Mouse (Mus musculus): ENCODE measurements around the gene Exoc7. TPM values are rescaled to one million over a fixed set of nuclear protein-coding genes. Genes with fewer than 3 reads are reported as not detected.

Gene Exoc7
- polyA plus RNA-seq, 1 experiment from 2014 or later = 63.5 TPM

- ATAC-seq (ENCODE audit: borderline replicate concordance, extremely low read depth, low FRiP score, low TSS enrichment) = no peak
- Histone ChIP-seq H3K27ac (no peak overlapping the region), H3K9me3 (no peaks in the 10 kb centered on the region), H3K4me1 (peaks cover 40% of the 10 kb centered on the region), H3K36me3 (no peaks in the 10 kb centered on the region), H3K9ac (0 out of 2 replicates have a peak overlapping the region, but pooled peaks have one; percentile 22), H3K27me3 (peaks cover 29% of the 10 kb centered on the region), H3K4me2 (peak overlapping the region; percentile 99), H3K4me3 (peak overlapping the region; percentile 66)
- 8% methylated on average over 26 of the region's 26 CpGs for WGBS
Measured at GRCm38 (mm10) chr11:116334417-116334782, 27.4 kb upstream of the Exoc7 start.

DNA sequence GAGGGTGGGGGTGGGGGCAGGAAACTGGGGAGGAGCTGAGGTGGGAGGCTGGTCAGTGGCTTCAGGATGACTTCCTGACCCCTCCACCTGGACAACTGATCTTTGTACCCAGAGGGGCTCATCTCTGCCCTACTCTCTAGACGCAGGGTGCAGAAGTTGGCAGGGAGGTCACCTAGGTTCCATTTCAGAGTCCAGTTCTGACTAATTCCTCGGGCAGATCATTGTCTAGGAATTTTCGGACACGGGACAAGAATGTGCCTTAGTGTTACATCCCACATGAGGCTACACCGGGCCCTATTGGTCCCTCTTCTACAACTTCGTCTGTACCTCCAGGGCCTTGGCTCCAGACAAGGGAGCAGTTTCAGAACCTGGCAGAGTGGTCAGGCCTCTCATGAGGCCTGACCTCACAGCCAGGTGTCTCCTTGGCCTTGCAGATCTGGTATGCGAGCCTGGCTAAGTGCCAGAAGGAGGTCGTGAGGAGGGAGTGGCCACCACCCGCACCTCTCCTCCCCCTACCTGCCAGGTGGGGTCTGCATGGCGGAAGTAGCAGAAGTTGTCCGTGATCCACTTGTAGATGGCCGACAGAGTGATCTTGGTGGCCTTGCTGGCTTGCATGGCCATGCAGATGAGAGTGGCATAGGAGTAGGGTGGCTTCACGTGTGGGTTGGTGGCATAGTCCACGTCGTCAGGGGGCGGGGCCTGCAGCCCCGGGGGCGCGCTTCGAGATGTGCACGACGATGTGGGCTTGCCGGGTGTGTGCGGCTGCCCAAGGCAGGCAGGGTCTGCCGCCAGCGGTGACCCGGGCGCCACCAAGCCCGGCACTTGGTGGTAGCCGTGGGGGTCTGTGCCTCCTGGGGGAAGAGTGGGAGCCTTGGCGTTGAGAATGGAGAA lies 26.7 kb upstream of the Exoc7 start:
- H3K27ac ChIP-seq = no peak overlapping the region

DNA sequence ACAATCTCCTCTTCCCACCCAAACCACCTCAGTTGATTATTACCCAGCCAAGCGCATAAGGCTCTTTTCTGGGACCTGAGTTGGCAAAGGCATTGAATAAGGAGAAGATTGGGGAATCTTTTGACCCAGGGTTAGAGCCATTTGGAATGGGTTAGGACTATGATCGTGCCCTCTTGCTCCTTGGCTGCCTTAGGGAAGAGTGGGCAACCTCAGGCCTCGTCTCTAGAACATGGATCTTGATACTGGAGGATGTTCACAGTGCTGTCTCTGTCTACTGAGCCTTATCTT lies 25.9 kb upstream of the Exoc7 start:
- Histone ChIP-seq H3K4me3 (no peak overlapping the region), H3K9me3 (no peaks in the 10 kb centered on the region), H3K9ac (no peak overlapping the region), H3K4me1 (peaks cover 45% of the 10 kb centered on the region), H3K27ac (no peak overlapping the region), H3K4me2 (no peak overlapping the region), H3K27me3 (peaks cover 29% of the 10 kb centered on the region), H3K36me3 (no peaks in the 10 kb centered on the region)
- ATAC-seq (ENCODE audit: borderline replicate concordance, extremely low read depth, low FRiP score, low TSS enrichment) = no peak
- WGBS = 83% methylated on average over 3 of the region's 3 CpGs

More for the DNA sequence above, 26.7 kb upstream of the Exoc7 start:
- Histone ChIP-seq H3K27me3 (peaks cover 29% of the 10 kb centered on the region), H3K36me3 (no peaks in the 10 kb centered on the region), H3K4me3 (peak overlapping the region; percentile 66), H3K9ac (no peak overlapping the region), H3K4me2 (peak overlapping the region; percentile 99), H3K9me3 (no peaks in the 10 kb centered on the region), H3K4me1 (peaks cover 45% of the 10 kb centered on the region)
- WGBS = 24% methylated on average over 31 of the region's 31 CpGs
- ATAC-seq (ENCODE audit: borderline replicate concordance, extremely low read depth, low FRiP score, low TSS enrichment) = no peak

DNA sequence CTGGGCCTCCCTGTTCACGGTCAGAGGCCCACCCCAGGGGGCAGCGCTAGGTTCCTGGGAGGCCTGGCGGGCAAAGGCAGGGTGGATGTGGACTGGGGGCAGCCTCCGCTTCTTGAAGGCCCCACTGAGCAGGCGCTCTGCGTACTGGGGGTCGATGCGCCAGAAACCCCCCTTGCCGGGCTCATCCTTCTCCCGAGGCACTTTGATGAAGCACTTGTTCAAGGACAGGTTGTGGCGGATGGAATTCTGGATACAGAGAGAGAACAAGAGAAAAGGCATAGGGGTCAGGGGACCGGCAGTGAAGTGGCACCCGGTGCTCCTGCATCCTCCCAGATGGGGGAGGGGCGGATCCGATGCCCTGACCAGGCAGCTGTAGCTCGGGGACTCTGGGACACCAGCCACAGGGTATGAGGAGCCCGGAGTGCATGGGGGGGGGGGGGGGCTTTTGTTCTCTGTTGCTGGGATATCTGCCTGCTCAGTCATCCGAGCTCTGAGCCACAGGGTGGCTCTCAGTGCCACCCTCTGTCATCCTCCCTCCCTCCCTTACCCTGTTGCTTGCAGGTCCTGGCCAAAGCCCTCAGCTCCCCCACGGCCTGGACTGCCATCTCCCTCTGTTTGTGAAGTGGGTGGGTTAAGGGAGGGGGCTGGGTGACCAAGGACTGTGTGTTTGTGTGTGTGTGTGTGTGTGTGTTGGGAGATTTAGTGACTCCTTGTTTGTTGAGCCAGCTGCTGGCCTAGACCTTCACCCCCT lies 25.4 kb upstream of the Exoc7 start:
- no peak overlapping the region for H3K4me2 ChIP-seq
- H3K4me3 ChIP-seq = no peak overlapping the region
- H3K4me1 ChIP-seq = peaks cover 45% of the 10 kb centered on the region
- H3K9ac ChIP-seq = 0 out of 2 replicates have a peak overlapping the region, but pooled peaks have one; percentile 13
- 38% methylated on average over 19 of the region's 19 CpGs for WGBS
- no peak for ATAC-seq (ENCODE audit: borderline replicate concordance, extremely low read depth, low FRiP score, low TSS enrichment)
- no peaks in the 10 kb centered on the region for H3K9me3 ChIP-seq
- peaks cover 29% of the 10 kb centered on the region for H3K27me3 ChIP-seq
- no peaks in the 10 kb centered on the region for H3K36me3 ChIP-seq
- no peak overlapping the region for H3K27ac ChIP-seq

- 60% methylated on average over 7 of the region's 7 CpGs for WGBS
- Histone ChIP-seq H3K4me2 (no peak overlapping the region), H3K4me1 (peaks cover 28% of the 10 kb centered on the region)
Measured at GRCm38 (mm10) chr11:116330211-116330518, 23.1 kb upstream of the Exoc7 start.

GRCm38 (mm10) chr11:116329314-116330210 lies 22.5 kb upstream of the Exoc7 start:
- Histone ChIP-seq H3K4me3 (no peak overlapping the region), H3K4me1 (peaks cover 21% of the 10 kb centered on the region)
- 55% methylated on average over 17 of the region's 18 CpGs for WGBS

More at GRCm38 (mm10) chr11:116330211-116330518, 23.1 kb upstream of the Exoc7 start:
- H3K27ac ChIP-seq = 0 out of 2 replicates have a peak overlapping the region, but pooled peaks have one; percentile 41
- no peaks in the 10 kb centered on the region for H3K36me3 ChIP-seq
- H3K4me3 ChIP-seq = no peak overlapping the region
- H3K9ac ChIP-seq = no peak overlapping the region
- peaks cover 25% of the 10 kb centered on the region for H3K27me3 ChIP-seq
- ATAC-seq (ENCODE audit: borderline replicate concordance, extremely low read depth, low FRiP score, low TSS enrichment) = no peak
- H3K9me3 ChIP-seq = no peaks in the 10 kb centered on the region

DNA sequence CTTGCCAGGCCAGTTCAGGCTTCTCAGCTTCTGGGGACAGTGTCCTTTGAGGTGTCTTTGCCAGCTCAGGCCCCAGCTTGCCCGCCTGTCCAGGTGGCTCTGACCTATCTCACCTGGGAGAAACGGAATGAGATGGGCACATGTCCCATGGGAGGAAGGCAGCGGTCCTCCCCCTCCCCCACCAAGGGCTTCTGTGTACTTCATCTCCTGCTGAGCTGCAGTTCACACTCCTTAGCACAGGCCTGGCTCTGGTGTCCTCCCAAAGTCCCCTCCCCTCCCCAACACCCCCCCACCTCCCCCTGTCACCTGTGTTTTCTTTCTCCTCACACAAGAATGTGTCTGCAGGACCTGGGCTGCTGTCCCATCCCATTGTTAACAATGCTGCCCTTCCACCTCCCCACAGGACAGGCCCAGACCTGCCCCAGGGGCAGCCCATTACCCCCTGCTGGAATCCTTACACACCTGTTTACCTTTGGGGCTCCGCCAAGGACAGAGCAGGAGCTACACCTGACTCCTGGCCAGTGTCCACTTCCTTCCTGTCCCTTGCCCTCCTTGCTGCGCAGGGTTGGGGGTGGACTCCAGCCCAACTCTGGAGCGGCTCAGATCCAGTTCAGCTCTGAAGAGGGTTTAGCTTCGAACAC lies 20.1 kb upstream of the Exoc7 start:
- H3K4me2 ChIP-seq = no peak overlapping the region
- H3K27ac ChIP-seq = no peak overlapping the region
- H3K4me1 ChIP-seq = peaks cover 13% of the 10 kb centered on the region
- no peaks in the 10 kb centered on the region; the same call in 1 of the 2 replicates for H3K27me3 ChIP-seq
- no peaks in the 10 kb centered on the region for H3K36me3 ChIP-seq
- H3K4me3 ChIP-seq = no peak overlapping the region
- 54% methylated on average over 7 of the region's 7 CpGs for WGBS
- no peak overlapping the region for H3K9ac ChIP-seq
- no peaks in the 10 kb centered on the region for H3K9me3 ChIP-seq
- peak; percentile 4; the same call in 1 of the 2 replicates for ATAC-seq (ENCODE audit: borderline replicate concordance, extremely low read depth, low FRiP score, low TSS enrichment)

More at GRCm38 (mm10) chr11:116329314-116330210, 22.5 kb upstream of the Exoc7 start:
- Histone ChIP-seq H3K9ac (no peak overlapping the region), H3K27ac (peak overlapping the region; percentile 41; the same call in 1 of the 2 replicates), H3K9me3 (no peaks in the 10 kb centered on the region), H3K27me3 (peaks cover 19% of the 10 kb centered on the region), H3K4me2 (no peak overlapping the region), H3K36me3 (no peaks in the 10 kb centered on the region)
- 0 out of 2 replicates have a peak, but pooled peaks have one; percentile 23 for ATAC-seq (ENCODE audit: borderline replicate concordance, extremely low read depth, low FRiP score, low TSS enrichment)

GRCm38 (mm10) chr11:116318719-116319659 lies 12.0 kb upstream of the Exoc7 start:
- ATAC-seq (ENCODE audit: borderline replicate concordance, extremely low read depth, low FRiP score, low TSS enrichment) = peak; percentile 72
- Histone ChIP-seq H3K36me3 (no peaks in the 10 kb centered on the region), H3K9me3 (no peaks in the 10 kb centered on the region), H3K27me3 (peaks cover 4% of the 10 kb centered on the region), H3K4me3 (peak overlapping the region; percentile 49), H3K9ac (peak overlapping the region; percentile 63), H3K4me2 (peak overlapping the region; percentile 100), H3K27ac (no peak overlapping the region; the same call in 1 of the 2 replicates), H3K4me1 (peaks cover 11% of the 10 kb centered on the region)
- 3% methylated on average over 41 of the region's 41 CpGs for WGBS

- ATAC-seq (ENCODE audit: borderline replicate concordance, extremely low read depth, low FRiP score, low TSS enrichment) = peak; percentile 70; the same call in 1 of the 2 replicates
- H3K4me1 ChIP-seq = peaks cover 13% of the 10 kb centered on the region
- no peak overlapping the region for H3K4me3 ChIP-seq
- no peak overlapping the region for H3K4me2 ChIP-seq
- no peak overlapping the region for H3K9ac ChIP-seq
- 14% methylated on average over 8 of the region's 8 CpGs for WGBS
- H3K27ac ChIP-seq = 0 out of 2 replicates have a peak overlapping the region, but pooled peaks have one; percentile 43
- no peaks in the 10 kb centered on the region for H3K27me3 ChIP-seq
- H3K36me3 ChIP-seq = no peaks in the 10 kb centered on the region
- H3K9me3 ChIP-seq = no peaks in the 10 kb centered on the region
Measured at GRCm38 (mm10) chr11:116312359-116312758, 5.3 kb upstream of the Exoc7 start.

- Histone ChIP-seq H3K27me3 (no peaks in the 10 kb centered on the region), H3K4me3 (no peak overlapping the region), H3K4me2 (no peak overlapping the region), H3K9ac (no peak overlapping the region), H3K36me3 (no peaks in the 10 kb centered on the region), H3K9me3 (no peaks in the 10 kb centered on the region), H3K4me1 (peaks cover 19% of the 10 kb centered on the region), H3K27ac (no peak overlapping the region)
- WGBS = 26% methylated on average over 8 of the region's 8 CpGs
- peak; percentile 56; the same call in 1 of the 2 replicates for ATAC-seq (ENCODE audit: borderline replicate concordance, extremely low read depth, low FRiP score, low TSS enrichment)
Measured at GRCm38 (mm10) chr11:116311169-116311568, 4.1 kb upstream of the Exoc7 start.

Data from lung, embryonic 15.5 days (tissue).